Mouse (Mus musculus): Measurements from ENCODE around the gene Arhgap21. TPM values are rescaled to one million over a fixed set of nuclear protein-coding genes. Genes with fewer than 3 reads are reported as not detected.

The Arhgap21 gene
- polyA plus RNA-seq (2012; ENCODE audit: low replicate concordance), result 8.3 and 13.7 TPM in 2 replicates

GRCm38 (mm10) chr2:20968441-20969200, at the start of gene Arhgap21:
Arhgap21 (minus strand) TSS chr2:20968881.

Other genes starting within 250 kb of the Arhgap21 start
- gene Enkur, start 236.5 kb upstream of the Arhgap21 start, polyA plus RNA-seq (2012; ENCODE audit: low replicate concordance), result 0.19 TPM in 1 of 2 replicates, not detected in the other
- gene Thnsl1, start 236.8 kb upstream of the Arhgap21 start, polyA plus RNA-seq (2012; ENCODE audit: low replicate concordance), result 0.83 TPM in 1 of 2 replicates, not detected in the other